Mouse (Mus musculus) lung, adult 2 months (tissue): ENCODE measurements around the gene Bpifc.

Experiments used
- CTCF ChIP-seq: fragments of 200-500 bp; IDR thresholded peaks from 2 replicates; pipeline ENCODE4 v1.5.1; 2011; ENCODE audit warnings: mild to moderate bottlenecking, low read length, control low read depth; ENCODE audit not compliant: insufficient read depth
- POLR2A ChIP-seq: fragments of 200-500 bp; IDR thresholded peaks from 2 replicates; pipeline ENCODE4 v1.6.1; 2011; ENCODE audit warnings: low read depth, mild to moderate bottlenecking, control low read depth, low read length, borderline replicate concordance; ENCODE audit errors: extremely low read depth

DNA sequence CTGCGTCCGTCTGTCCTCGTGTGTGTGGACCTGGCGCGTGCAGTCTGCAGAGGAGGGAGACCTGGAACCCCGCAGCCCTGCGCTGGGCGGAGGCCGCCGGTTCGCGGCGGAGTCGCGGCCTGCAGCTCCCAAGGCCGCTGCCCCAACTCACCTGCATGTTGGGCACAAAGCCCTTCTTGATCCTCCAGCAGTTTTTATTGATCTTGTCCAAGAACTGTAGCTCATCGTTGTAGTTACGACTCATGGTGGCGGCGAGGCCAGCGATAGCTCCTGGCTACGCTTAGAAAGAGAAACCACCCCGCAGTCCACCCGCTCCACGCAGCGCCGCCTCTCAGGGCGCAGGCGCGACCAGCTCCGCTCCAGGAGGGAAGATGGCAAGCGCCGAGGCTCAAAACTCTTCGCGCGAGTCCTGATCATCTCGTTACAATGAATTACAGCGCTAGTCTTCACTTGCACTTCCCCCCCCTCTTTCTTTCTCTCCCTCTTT lies 54.2 kb downstream of the Bpifc start, which contains the start of gene Rtcb:
- TF ChIP-seq POLR2A = peak; percentile 86; the same call in 1 of the 2 replicates
- TF ChIP-seq CTCF = no peak
